Mouse (Mus musculus): Measurements from ENCODE around the gene Hira.

GRCm38 (mm10) chr16:18916064-18916463 is 39.2 kb downstream of the Hira start:
- no peak for TF ChIP-seq GATA1 (IDR thresholded peaks at IDR 0.05; ENCODE audit: borderline replicate concordance, low read length)
- TF ChIP-seq CTCF (IDR thresholded peaks at IDR 0.05; ENCODE audit: low read depth, low read length), result no peak
